Mouse (Mus musculus): ENCODE results near the gene Slc25a34. TPM values are rescaled to one million over a fixed set of nuclear protein-coding genes. Genes with fewer than 3 reads are reported as not detected.
A peak's percentile ranks its signal among the peaks of the same experiment; 100 is the strongest.

Slc25a34 gene
- 0.15 TPM for polyA plus RNA-seq (2021)

GRCm38 (mm10) chr4:141623666-141624065 is at the start of gene Slc25a34:
TSS of gene Slc25a34 (minus strand) at chr4:141623821.
- ChIA-PET CTCF (no interaction called here), POLR2A (no interaction called here)
- TF ChIP-seq CTCF (IDR thresholded peaks at IDR 0.05), result no peak
- DNase-seq (ENCODE audit: low read depth, low spot score), result no peak
- no peaks in the 10 kb centered on the region for H3K27me3 ChIP-seq
- in situ Hi-C loops (cut with MboI; ENCODE audit: low pct_unique_long_range_greater_than_20kb), result no loop called here
- peak; percentile 19 for ATAC-seq

GRCm38 (mm10) chr4:141672325-141672724 is 48.7 kb upstream of the Slc25a34 start:
- in situ Hi-C loops (cut with MboI; ENCODE audit: low pct_unique_long_range_greater_than_20kb), result no loop called here
- ChIA-PET POLR2A (interaction anchor here (1.0 kb wide), 1 partner anchor 11 kb away, joined by 3 read pairs; no protein-coding TSS in a partner anchor), CTCF (no interaction called here)
- DNase-seq (ENCODE audit: low read depth, low spot score), result no peak
- no peaks in the 10 kb centered on the region for H3K27me3 ChIP-seq
- TF ChIP-seq CTCF (IDR thresholded peaks at IDR 0.05), result no peak
- no peak for ATAC-seq

GRCm38 (mm10) chr4:141671389-141671788 is 47.8 kb upstream of the Slc25a34 start:
- CTCF ChIA-PET, result interaction anchor here (1.3 kb wide), 1 partner anchor 19 kb away, joined by 3 read pairs; no protein-coding TSS in a partner anchor
- no peak for DNase-seq (ENCODE audit: low read depth, low spot score)
- no peak for ATAC-seq
- POLR2A ChIA-PET, result interaction anchor here (1.0 kb wide), 1 partner anchor 12 kb away, joined by 3 read pairs; no protein-coding TSS in a partner anchor
- TF ChIP-seq CTCF (IDR thresholded peaks at IDR 0.05), result no peak
- in situ Hi-C loops (cut with MboI; ENCODE audit: low pct_unique_long_range_greater_than_20kb), result no loop called here
- H3K27me3 ChIP-seq, result no peaks in the 10 kb centered on the region

- no peak for TF ChIP-seq CTCF (IDR thresholded peaks at IDR 0.05)
- ATAC-seq, result peak; percentile 35
- ChIA-PET CTCF (interaction anchor here (1.0 to 1.3 kb wide), 2 partner anchors 20 to 53 kb away, joined by 3 read pairs; partner anchors contain the start of gene Ddi2), POLR2A (no interaction called here)
- no peaks in the 10 kb centered on the region for H3K27me3 ChIP-seq
- peak; percentile 86 for DNase-seq (ENCODE audit: low read depth, low spot score)
- in situ Hi-C loops (cut with MboI; ENCODE audit: low pct_unique_long_range_greater_than_20kb), result no loop called here
Measured at GRCm38 (mm10) chr4:141669898-141670712, 46.5 kb upstream of the Slc25a34 start.

GRCm38 (mm10) chr4:141664799-141665198 is 41.2 kb upstream of the Slc25a34 start, which contains the start of gene Plekhm2:
TSS of gene Plekhm2 (minus strand) at chr4:141664899.
- no peaks in the 10 kb centered on the region for H3K27me3 ChIP-seq
- in situ Hi-C loops (cut with MboI; ENCODE audit: low pct_unique_long_range_greater_than_20kb), result no loop called here
- POLR2A ChIA-PET, result interaction anchor here (1.3 kb wide), 1 partner anchor 23 kb away, joined by 3 read pairs; no protein-coding TSS in a partner anchor
- CTCF ChIA-PET, result no interaction called here
- no peak for ATAC-seq
- DNase-seq (ENCODE audit: low read depth, low spot score), result no peak
- no peak for TF ChIP-seq CTCF (IDR thresholded peaks at IDR 0.05)

GRCm38 (mm10) chr4:141664011-141664745 is 40.6 kb upstream of the Slc25a34 start:
- ChIA-PET CTCF (no interaction called here), POLR2A (interaction anchor here (1.3 kb wide), 1 partner anchor 22 kb away, joined by 3 read pairs; no protein-coding TSS in a partner anchor)
- in situ Hi-C loops (cut with MboI; ENCODE audit: low pct_unique_long_range_greater_than_20kb), result no loop called here
- ATAC-seq (peak; percentile 89), DNase-seq (ENCODE audit: low read depth, low spot score) (no peak)
- no peak for TF ChIP-seq CTCF (IDR thresholded peaks at IDR 0.05)
- no peaks in the 10 kb centered on the region for H3K27me3 ChIP-seq

- DNase-seq (ENCODE audit: low read depth, low spot score) (no peak), ATAC-seq (peak; percentile 10)
- ChIA-PET POLR2A (no interaction called here), CTCF (no interaction called here)
- no peak for TF ChIP-seq CTCF (IDR thresholded peaks at IDR 0.05)
- in situ Hi-C loops (cut with MboI; ENCODE audit: low pct_unique_long_range_greater_than_20kb), result no loop called here
- H3K27me3 ChIP-seq, result no peaks in the 10 kb centered on the region
Measured at GRCm38 (mm10) chr4:141663122-141663931, 39.7 kb upstream of the Slc25a34 start.

GRCm38 (mm10) chr4:141660884-141661283 is 37.3 kb upstream of the Slc25a34 start:
- POLR2A ChIA-PET, result no interaction called here
- no peaks in the 10 kb centered on the region for H3K27me3 ChIP-seq
- TF ChIP-seq CTCF (IDR thresholded peaks at IDR 0.05), result no peak
- DNase-seq (ENCODE audit: low read depth, low spot score) (no peak), ATAC-seq (no peak)
- CTCF ChIA-PET, result no interaction called here
- in situ Hi-C loops (cut with MboI; ENCODE audit: low pct_unique_long_range_greater_than_20kb), result no loop called here

GRCm38 (mm10) chr4:141659739-141660138 is 36.1 kb upstream of the Slc25a34 start:
- CTCF ChIA-PET, result no interaction called here
- DNase-seq (ENCODE audit: low read depth, low spot score) (no peak), ATAC-seq (no peak)
- in situ Hi-C loops (cut with MboI; ENCODE audit: low pct_unique_long_range_greater_than_20kb), result no loop called here
- no peaks in the 10 kb centered on the region for H3K27me3 ChIP-seq
- TF ChIP-seq CTCF (IDR thresholded peaks at IDR 0.05), result no peak
- POLR2A ChIA-PET, result no interaction called here

- ATAC-seq (no peak), DNase-seq (ENCODE audit: low read depth, low spot score) (no peak)
- H3K27me3 ChIP-seq, result no peaks in the 10 kb centered on the region
- no peak for TF ChIP-seq CTCF (IDR thresholded peaks at IDR 0.05)
- in situ Hi-C loops (cut with MboI; ENCODE audit: low pct_unique_long_range_greater_than_20kb), result no loop called here
- ChIA-PET CTCF (no interaction called here), POLR2A (no interaction called here)
Measured at GRCm38 (mm10) chr4:141658846-141659484, 35.3 kb upstream of the Slc25a34 start.

Measured in Patski (cell line).